Mouse (Mus musculus): ENCODE measurements around the gene Gm20877.
"Not testable (repeated sequence)": the region's sequence is repeated elsewhere in the genome, so short reads cannot be mapped to it uniquely, and the experiment has no call there.

Gene Gm20877

GRCm38 (mm10) chrY:17093573-17093972 is at the start of gene Gm20877:
Gene Gm20877, plus strand, starts transcription at chrY:17093873.
- not testable (repeated sequence) for ATAC-seq (ENCODE audit: insufficient number of reproducible peaks, low FRiP score, low TSS enrichment)

Measured in cerebellum, adult (tissue).